Mouse (Mus musculus) kidney, embryonic 16.5 days (tissue): ENCODE data around the gene Mtnr1b. TPM values are rescaled to one million over a fixed set of nuclear protein-coding genes. Genes with fewer than 3 reads are reported as not detected.

ENCODE experiments used
- polyA plus RNA-seq: library from polyadenylated mRNA; unstranded; fragments of >200 nt; fragmentation: Nextera tagmentation; extraction: Ambion mirVana; gene quantifications from 2 replicates; pipeline ENCODE4 v1.2.1, GENCODE M21; 2015

The Mtnr1b gene
- polyA plus RNA-seq, 1 experiment from 2014 or later: not detected

Other genes starting within 250 kb of the Mtnr1b start
- gene Deup1, start 246.6 kb downstream of the Mtnr1b start, polyA plus RNA-seq: 0.50 and 0.82 TPM in 2 replicates
- gene Slc36a4, start 164.8 kb downstream of the Mtnr1b start, polyA plus RNA-seq: 15.8 and 16.3 TPM in 2 replicates